Mouse (Mus musculus): ENCODE measurements at regions not wholly inside any gene's neighbourhood (a gene's known extent, or its start where the extent isn't known, plus 50 kb on each side); places are given as distances from the start of the nearest gene placed in this dataset.

- no peak for TF ChIP-seq CTCF (IDR thresholded peaks at IDR 0.05; ENCODE audit: borderline replicate concordance, insufficient read depth, low read length)
- no peak for TF ChIP-seq POLR2A (IDR thresholded peaks at IDR 0.05; ENCODE audit: low read depth, low read length)
Observed at GRCm38 (mm10) chr7:115237131-115237530, 493.6 kb downstream of the Insc start.
